Mouse (Mus musculus) gastrocnemius, postnatal 14 days (tissue): Measurements from ENCODE around the gene Immp1l. TPM values are rescaled to one million over a fixed set of nuclear protein-coding genes. Genes with fewer than 3 reads are reported as not detected.

Experiments
- DNase-seq: peaks from one replicate; pipeline ENCODE4 v3.0.0; 2021; ENCODE audit warnings: mixed read lengths
- intact Hi-C: fragments of 180-260 bp; cut with DNase I; formaldehyde crosslinking; loops from one replicate; pipeline ENCODE4 v1.15.1; 2025; ENCODE audit warnings: low total_unique reads
- microRNA-seq, 2 experiments: library from miRNA; unstranded; fragments of <30 nt; microRNA quantifications; one replicate each; pipeline ENCODE4 v1.2.0; 2021
- total RNA-seq, 2 experiments: library from RNA; stranded (reverse); gene quantifications; 2 replicates each; pipeline ENCODE4 v1.2.3; 2021

The Immp1l gene
- total RNA-seq, 2 experiments from 2014 or later = 32.3 to 36.2 TPM

- peak; percentile 85 for DNase-seq
- intact Hi-C loops = no loop called here
These were observed 98.6 kb downstream of the Immp1l start, which contains the start of gene Dnajc24 for GRCm38 (mm10) chr2:106002835-106003739. TSS of gene Dnajc24 (minus strand) at chr2:106003549.

- intact Hi-C loops = no loop called here
- no peak for DNase-seq
These were observed 104.0 kb downstream of the Immp1l start for GRCm38 (mm10) chr2:106008415-106008814.

Small RNAs within 50 kb of the gene (microRNA-seq; reads per million reads assigned to microRNA genes)
- 0 reads per million in 2 experiments for gene Gm22002

Other genes with a start within 250 kb of the Immp1l start
- gene Pax6, start 235.7 kb upstream of the Immp1l start, total RNA-seq = under 1 TPM in 1 of 2 experiments, not detected in 1; 0.35 TPM
- gene Elp4, start 74 bp upstream of the Immp1l start, total RNA-seq = 1 to 10 TPM; 8.2 to 9.2 TPM
- 1 to 10 TPM; 7.4 to 9.0 TPM for gene Dnajc24, start 98.9 kb downstream of the Immp1l start, total RNA-seq